Mouse (Mus musculus) kidney, embryonic 14.5 days (tissue): ENCODE measurements around the gene Zfp58. TPM values are rescaled to one million over a fixed set of nuclear protein-coding genes. Genes with fewer than 3 reads are reported as not detected.

ENCODE experiments used
- ATAC-seq: fragments of 200-750 bp; cut with Nextera tagmentation; 2 replicates; pipeline ENCODE4 v1.8.0; 2017; ENCODE audit warnings: moderate number of reproducible peaks, mild to moderate bottlenecking, moderate TSS enrichment, moderate library complexity; ENCODE audit not compliant: low FRiP score, low TSS enrichment
- H3K27ac ChIP-seq: fragments of 300-500 bp; sonication (generic); 2 replicates; pipeline ENCODE4 v1.5.1; 2014; ENCODE audit warnings: low read depth, mild to moderate bottlenecking, low read length, moderate library complexity, mixed read lengths
- H3K27me3 ChIP-seq: fragments of 300-500 bp; sonication (generic); 2 replicates; pipeline ENCODE4 v1.6.1; 2014; ENCODE audit warnings: mild to moderate bottlenecking, low read length; ENCODE audit not compliant: control insufficient read depth, insufficient read depth
- H3K36me3 ChIP-seq: fragments of 300-500 bp; sonication (generic); 2 replicates; pipeline ENCODE4 v1.6.1; 2014; ENCODE audit warnings: low read length, mixed read lengths; ENCODE audit not compliant: control insufficient read depth, insufficient read depth
- H3K4me1 ChIP-seq: fragments of 300-500 bp; sonication (generic); 2 replicates; pipeline ENCODE4 v1.6.1; 2014; ENCODE audit warnings: low read length, mixed read lengths; ENCODE audit not compliant: control insufficient read depth, insufficient read depth
- H3K4me2 ChIP-seq: fragments of 300-500 bp; sonication (generic); replicated peaks from 2 replicates; pipeline ENCODE4 v1.6.1; 2014; ENCODE audit warnings: low read depth, mild to moderate bottlenecking, low read length
- H3K4me3 ChIP-seq: fragments of 300-500 bp; sonication (generic); 2 replicates; pipeline ENCODE4 v1.5.1; 2014; ENCODE audit warnings: mild to moderate bottlenecking, low read length
- H3K9ac ChIP-seq: fragments of 300-500 bp; sonication (generic); 2 replicates; pipeline ENCODE4 v1.6.1; 2014; ENCODE audit warnings: low read depth, mild to moderate bottlenecking, low read length, moderate library complexity
- H3K9me3 ChIP-seq: fragments of 300-500 bp; sonication (generic); 2 replicates; pipeline ENCODE4 v1.6.1; 2016; ENCODE audit warnings: low read length; ENCODE audit not compliant: control insufficient read depth
- WGBS: fragments of 180-500 bp; shearing (Covaris S2); extraction: QIAGEN DNeasy Blood & Tissue Kit; methylation state at CpG from one replicate; pipeline ENCODE4 v1.1.7; 2014; 5-methylcytosine and 5-hydroxymethylcytosine counted together
- polyA plus RNA-seq: library from polyadenylated mRNA; unstranded; fragments of >200 nt; fragmentation: Nextera tagmentation; extraction: Ambion mirVana; gene quantifications from 2 replicates; pipeline ENCODE4 v1.2.1, GENCODE M21; 2014

Gene Zfp58
- 13.5 and 16.7 TPM in 2 replicates for polyA plus RNA-seq

DNA sequence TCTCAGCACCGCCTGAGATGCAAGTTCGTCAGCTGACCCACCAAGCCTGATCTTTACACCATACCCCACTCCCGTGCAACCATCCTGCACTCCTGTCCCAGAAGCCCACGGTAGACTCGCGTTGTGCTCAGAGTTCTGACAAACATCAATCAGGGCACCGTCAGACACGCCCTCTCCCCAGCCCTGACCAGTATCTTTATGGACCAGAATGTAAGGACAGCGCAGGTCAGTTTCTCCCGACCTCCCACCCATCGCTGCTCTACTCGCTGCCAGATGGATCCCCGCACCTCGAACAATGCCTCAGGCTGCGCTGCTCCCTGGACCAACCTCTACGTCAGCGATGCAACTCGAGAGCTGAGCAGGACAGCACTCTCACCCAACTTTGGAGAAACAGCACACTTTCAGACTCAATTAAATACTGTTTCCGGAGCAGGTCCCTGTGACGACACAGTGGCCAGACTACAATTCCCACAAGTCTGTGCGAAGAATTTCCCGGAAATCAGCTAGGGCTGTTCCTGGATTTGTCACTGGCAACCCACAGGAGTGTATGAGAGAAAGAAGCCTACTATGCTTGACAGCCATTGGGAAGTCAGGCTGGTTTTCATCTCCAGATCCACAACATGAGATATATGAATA, at the start of gene Zfp58:
Zfp58 (minus strand) TSS at position 472 of the 636 bp plus-strand sequence.
- peak within 1 kb of the TSS; percentile 47; the same call in 1 of the 2 replicates for H3K27ac ChIP-seq
- peak within 1 kb of the TSS; percentile 85 for H3K4me3 ChIP-seq
- peak within 1 kb of the TSS; percentile 63 for H3K4me2 ChIP-seq
- H3K9me3 ChIP-seq = no peaks in the 10 kb centered on the region
- H3K9ac ChIP-seq = peak within 1 kb of the TSS; percentile 70
- WGBS = 1% methylated on average over 22 of the region's 22 CpGs
- ATAC-seq = peak; percentile 98
- H3K4me1 ChIP-seq = 0 out of 2 replicates have a peak, but pooled peaks cover 6% of the 10 kb centered on the region
- H3K36me3 ChIP-seq = 0 out of 2 replicates have a peak, but pooled peaks cover 2% of the 10 kb centered on the region
- H3K27me3 ChIP-seq = no peaks in the 10 kb centered on the region

DNA sequence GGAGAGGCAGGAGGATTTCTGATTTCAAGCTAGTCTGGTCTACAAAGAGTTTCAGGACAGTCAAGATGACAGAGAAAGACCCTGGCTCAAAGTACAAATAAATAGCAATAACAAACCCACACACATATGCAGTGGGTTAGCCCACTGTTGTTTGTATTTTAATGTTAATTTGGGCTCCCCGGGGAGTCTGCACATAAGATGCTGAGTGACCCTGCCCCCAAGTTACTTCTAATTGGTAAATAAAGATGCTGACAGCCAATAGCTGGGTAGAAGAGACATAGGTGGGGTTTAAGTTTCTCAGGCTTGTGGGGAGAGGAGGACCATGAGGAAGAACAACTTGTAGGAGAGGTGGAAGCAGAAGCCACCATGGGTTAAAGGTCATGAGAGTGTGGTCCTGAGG, 45.6 kb upstream of the Zfp58 start:
- no peak overlapping the region for H3K4me2 ChIP-seq
- peaks cover 33% of the 10 kb centered on the region for H3K36me3 ChIP-seq
- no peak overlapping the region for H3K4me3 ChIP-seq
- no peak overlapping the region for H3K27ac ChIP-seq
- no peak for ATAC-seq
- H3K4me1 ChIP-seq = no peaks in the 10 kb centered on the region
- H3K9me3 ChIP-seq = no peaks in the 10 kb centered on the region
- H3K27me3 ChIP-seq = no peaks in the 10 kb centered on the region
- WGBS = 81% methylated on average over 1 of the region's 1 CpGs
- no peak overlapping the region for H3K9ac ChIP-seq

DNA sequence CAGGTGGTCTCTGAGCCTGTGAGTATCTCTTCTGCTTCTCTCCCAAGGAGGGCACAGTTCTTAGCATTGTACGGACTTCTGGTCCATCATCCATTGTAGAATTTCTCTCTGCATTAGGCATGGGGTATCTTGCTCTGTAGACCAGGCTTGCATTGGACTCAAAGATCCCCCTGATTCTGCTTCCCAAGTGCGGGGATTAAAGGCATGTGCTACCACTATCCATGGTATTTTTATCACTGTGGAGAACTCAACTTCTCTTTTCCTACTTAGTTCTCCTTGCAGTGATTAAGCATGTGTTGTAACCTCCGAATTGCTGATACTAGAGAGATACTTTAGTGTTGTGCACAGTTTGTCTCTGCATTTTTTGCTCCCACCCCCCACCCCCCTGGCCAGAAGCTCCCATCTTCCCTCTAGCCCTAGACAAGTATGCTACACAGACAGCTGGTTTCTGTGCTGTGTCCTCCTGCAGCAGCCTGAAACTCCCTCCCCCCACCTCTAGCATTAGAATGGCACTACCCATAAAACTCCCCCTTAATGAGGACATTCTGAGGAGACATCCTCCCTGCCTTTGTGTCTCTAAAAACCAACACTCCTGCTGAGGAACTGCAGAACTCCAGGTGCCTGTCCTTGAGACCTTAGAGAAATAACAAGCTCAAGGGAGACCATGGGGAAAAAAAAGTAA, 26.8 kb upstream of the Zfp58 start:
- Histone ChIP-seq H3K4me1 (peaks cover 14% of the 10 kb centered on the region), H3K9me3 (no peaks in the 10 kb centered on the region), H3K36me3 (no peaks in the 10 kb centered on the region), H3K4me2 (no peak overlapping the region), H3K4me3 (no peak overlapping the region), H3K9ac (no peak overlapping the region), H3K27ac (no peak overlapping the region), H3K27me3 (no peaks in the 10 kb centered on the region)
- 70% methylated on average over 3 of the region's 3 CpGs for WGBS
- no peak for ATAC-seq

DNA sequence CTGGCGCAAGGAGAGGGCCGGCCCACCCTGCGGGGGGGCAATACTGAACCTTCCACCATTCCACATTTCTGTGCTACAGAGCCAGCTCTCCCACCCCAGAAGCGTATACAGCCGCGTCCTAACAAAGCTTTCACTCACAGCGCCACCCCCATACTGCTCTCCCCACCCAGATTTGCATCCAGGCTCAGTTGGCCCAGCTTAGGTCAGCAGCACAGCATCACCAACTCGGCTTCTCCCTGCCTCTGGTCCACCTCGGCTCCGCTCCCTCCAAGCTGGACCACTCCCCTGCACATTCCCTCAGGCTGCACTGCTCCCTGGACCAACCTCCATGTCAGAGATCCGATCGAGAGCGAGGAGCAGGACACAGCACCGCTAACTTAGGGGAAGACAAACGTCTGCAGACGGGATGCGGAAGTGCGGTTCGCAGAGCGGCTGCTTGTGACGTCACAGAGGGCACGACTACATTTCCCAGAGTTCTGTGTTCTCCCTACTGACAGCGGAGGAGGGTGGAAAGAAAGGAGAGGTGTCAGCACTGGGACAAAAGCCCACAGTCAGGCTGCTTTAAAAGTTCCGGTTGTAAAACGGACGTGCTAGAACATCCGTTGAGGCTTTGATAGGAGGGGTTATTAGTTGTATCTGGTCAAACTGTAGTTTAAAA, 25.5 kb upstream of the Zfp58 start, which contains the start of the genes Gm26965 and Zfp87:
Gm26965 (minus strand) TSS at position 399 of the 658 bp plus-strand sequence.
Zfp87 (minus strand) TSS at position 425 of the 658 bp plus-strand sequence.
- Histone ChIP-seq H3K27ac (peak within 1 kb of the TSS; percentile 53), H3K4me3 (peak within 1 kb of the TSS; percentile 72), H3K4me2 (peak within 1 kb of the TSS; percentile 80), H3K27me3 (no peaks in the 10 kb centered on the region), H3K9ac (peak within 1 kb of the TSS; percentile 66), H3K36me3 (peaks cover 2% of the 10 kb centered on the region; the same call in 1 of the 2 replicates), H3K9me3 (no peaks in the 10 kb centered on the region), H3K4me1 (peaks cover 14% of the 10 kb centered on the region)
- peak; percentile 99 for ATAC-seq
- WGBS = under 1% methylated on average over 27 of the region's 27 CpGs

DNA sequence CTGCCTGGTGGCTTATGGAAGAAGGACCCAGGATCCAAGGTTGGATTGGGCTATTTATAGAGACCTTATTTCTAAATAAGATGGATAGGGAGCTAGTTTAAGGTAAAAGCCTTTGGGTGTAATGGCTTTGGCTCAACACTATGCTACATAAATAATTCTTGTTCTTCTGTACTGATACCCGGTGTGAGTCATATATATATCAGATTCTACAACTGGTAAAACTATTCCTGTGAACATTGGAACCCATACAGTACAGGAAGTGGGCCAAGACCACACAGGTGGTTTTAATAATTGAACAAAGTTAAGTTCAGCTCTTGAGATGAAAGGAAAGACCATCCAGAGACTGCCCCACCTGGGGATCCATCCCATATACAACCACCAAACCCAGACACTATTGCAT, 553 bp upstream of the Zfp58 start:
- ATAC-seq = no peak
- WGBS = 78% methylated on average over 1 of the region's 1 CpGs
- H3K4me1 ChIP-seq = 0 out of 2 replicates have a peak, but pooled peaks cover 6% of the 10 kb centered on the region
- H3K9ac ChIP-seq = no peak overlapping the region
- H3K4me3 ChIP-seq = no peak overlapping the region
- no peaks in the 10 kb centered on the region for H3K9me3 ChIP-seq
- no peak overlapping the region; the same call in 1 of the 2 replicates for H3K4me2 ChIP-seq
- H3K36me3 ChIP-seq = no peaks in the 10 kb centered on the region
- no peaks in the 10 kb centered on the region for H3K27me3 ChIP-seq
- H3K27ac ChIP-seq = no peak overlapping the region

DNA sequence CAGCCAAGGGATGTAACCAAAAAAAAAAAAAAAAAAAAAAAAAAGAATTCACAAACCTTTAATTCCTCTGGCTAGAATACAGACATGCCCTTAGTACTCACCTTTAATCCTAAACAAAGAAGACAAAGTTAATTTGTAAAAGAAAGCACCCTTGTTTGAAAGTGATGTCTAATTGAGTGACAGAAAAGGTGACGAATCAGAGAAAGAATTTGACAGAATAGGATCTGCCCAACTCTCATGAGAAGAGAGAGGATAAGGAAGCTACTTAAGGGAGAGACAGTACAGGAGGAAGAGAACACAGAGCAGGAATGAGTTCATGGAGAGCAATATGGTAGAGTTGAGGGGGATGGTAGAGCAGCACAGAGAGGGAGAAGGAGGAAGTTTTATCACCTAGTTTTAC, 4.7 kb downstream of the Zfp58 start:
- WGBS = 95% methylated on average over 1 of the region's 1 CpGs
- Histone ChIP-seq H3K9me3 (peaks cover 15% of the 10 kb centered on the region), H3K27ac (no peak overlapping the region), H3K4me2 (no peak overlapping the region), H3K4me1 (0 out of 2 replicates have a peak, but pooled peaks cover 6% of the 10 kb centered on the region), H3K27me3 (no peaks in the 10 kb centered on the region), H3K9ac (no peak overlapping the region), H3K36me3 (peaks cover 37% of the 10 kb centered on the region), H3K4me3 (no peak overlapping the region)
- ATAC-seq = no peak

DNA sequence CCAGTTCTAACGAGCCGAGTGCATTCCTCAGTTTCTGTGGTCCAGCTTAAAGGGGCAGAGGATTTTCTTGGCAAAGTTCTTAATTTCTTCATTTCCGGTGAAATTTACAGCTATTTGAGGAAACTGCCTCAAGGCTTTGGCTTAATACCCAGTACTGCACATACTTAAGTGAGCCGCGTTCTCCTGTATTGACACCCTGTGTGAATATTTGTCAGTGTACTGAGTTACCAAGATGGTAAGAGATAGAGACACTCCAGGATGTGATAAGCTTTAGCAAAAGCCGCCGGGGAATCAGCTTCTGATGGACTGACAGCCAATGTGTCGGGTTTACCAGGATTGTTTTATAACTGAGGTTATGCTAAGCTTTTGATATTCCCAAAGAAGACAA, 15.9 kb downstream of the Zfp58 start:
- Histone ChIP-seq H3K27ac (no peak overlapping the region), H3K9me3 (no peaks in the 10 kb centered on the region)
- 43% methylated on average over 8 of the region's 8 CpGs for WGBS

DNA sequence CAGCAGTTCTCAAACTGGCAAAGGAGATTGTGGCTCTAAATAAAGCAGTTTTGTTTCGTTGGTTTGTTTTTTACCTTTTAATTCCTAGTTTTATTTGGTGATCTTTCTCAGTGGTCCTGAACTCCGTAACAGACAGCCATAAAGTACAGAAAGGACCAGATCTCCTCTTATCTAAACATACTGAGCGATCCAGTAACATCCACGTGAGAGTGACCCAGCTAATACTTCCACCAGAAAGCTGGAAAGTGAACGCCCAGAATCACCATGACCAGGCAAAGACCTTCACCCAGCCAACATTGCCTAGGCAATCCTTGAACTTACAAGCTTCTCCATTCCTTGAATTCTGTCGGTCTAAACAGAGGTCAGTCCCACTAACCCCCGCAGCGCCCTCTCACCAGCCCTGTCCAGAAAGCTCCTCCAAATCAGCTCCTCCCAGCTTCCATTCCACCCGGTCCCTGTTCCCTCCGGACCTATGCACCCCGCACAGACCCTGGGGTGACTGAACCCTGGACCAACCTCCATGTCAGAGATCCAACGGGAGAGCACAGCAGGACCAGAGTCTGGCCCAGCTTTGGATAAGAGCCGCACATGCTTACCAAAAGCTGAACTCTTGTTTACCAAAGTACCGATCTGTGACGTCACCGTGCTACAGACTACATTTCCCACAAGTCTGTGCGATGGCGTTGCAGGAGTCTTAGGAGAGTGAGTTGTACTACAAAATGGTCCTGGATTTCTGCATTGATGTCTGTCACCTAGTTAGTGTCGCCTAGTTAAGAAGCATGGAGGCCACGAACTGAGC, 16.5 kb downstream of the Zfp58 start, which contains the start of gene Zfp874b:
Zfp874b (minus strand) TSS at position 634 of the 799 bp plus-strand sequence.
- whole genome bisulfite sequencing = 4% methylated on average over 20 of the region's 20 CpGs

More for the DNA sequence above, 15.9 kb downstream of the Zfp58 start:
- Histone ChIP-seq H3K4me1 (no peaks in the 10 kb centered on the region), H3K4me3 (peak overlapping the region; percentile 62), H3K9ac (peak overlapping the region; percentile 58), H3K4me2 (peak overlapping the region; percentile 50), H3K27me3 (no peaks in the 10 kb centered on the region), H3K36me3 (no peaks in the 10 kb centered on the region)
- ATAC-seq = peak; percentile 48; the same call in 1 of the 2 replicates

More for the DNA sequence above, 16.5 kb downstream of the Zfp58 start, which contains the start of gene Zfp874b:
- peak within 1 kb of the TSS; percentile 58 for H3K9ac ChIP-seq
- H3K27ac ChIP-seq = no peak within 1 kb of the TSS
- peak; percentile 96 for ATAC-seq
- H3K4me3 ChIP-seq = peak within 1 kb of the TSS; percentile 62
- H3K27me3 ChIP-seq = no peaks in the 10 kb centered on the region
- no peaks in the 10 kb centered on the region for H3K36me3 ChIP-seq
- H3K4me1 ChIP-seq = no peaks in the 10 kb centered on the region
- no peaks in the 10 kb centered on the region for H3K9me3 ChIP-seq
- peak within 1 kb of the TSS; percentile 50 for H3K4me2 ChIP-seq
